Mouse (Mus musculus): ENCODE data around the gene Gm2001.
"Not testable (repeated sequence)": the region's sequence is repeated elsewhere in the genome, so short reads cannot be mapped to it uniquely, and the experiment has no call there.

DNA sequence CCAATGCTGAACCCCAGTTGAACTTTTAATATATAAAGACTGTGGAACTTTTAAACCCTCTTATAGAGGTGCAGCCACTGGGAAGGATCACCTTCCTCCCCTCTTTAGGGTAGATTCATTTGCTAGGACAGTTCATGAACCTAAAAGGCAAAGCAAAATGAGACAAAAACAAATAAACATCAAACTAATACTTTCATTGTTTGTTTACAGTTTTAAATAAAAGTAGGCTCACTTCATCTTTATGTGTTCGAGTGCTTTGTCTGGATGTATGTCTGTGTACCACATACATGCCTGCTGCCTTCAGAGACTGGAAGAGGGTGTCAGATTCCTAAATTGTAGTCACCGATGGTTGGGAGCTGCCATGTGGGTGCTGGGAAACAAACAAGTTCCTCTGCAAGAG, at the start of gene Gm2001:
- TF ChIP-seq CTCF (IDR thresholded peaks at IDR 0.05; ENCODE audit: low read depth); EP300 (optimal IDR thresholded peaks at IDR 0.05): not testable (repeated sequence)

All from stomach, postnatal 0 days (tissue).